Mouse (Mus musculus): ENCODE results near the gene Dph3.
"Not testable (repeated sequence)": the region's sequence is repeated elsewhere in the genome, so short reads cannot be mapped to it uniquely, and the experiment has no call there.

The Dph3 gene

GRCm38 (mm10) chr14:32085486-32086201 is at the start of gene Dph3:
TSS of gene Dph3 (minus strand) at chr14:32085729.
- peak; percentile 99 to 100 for DNase-seq

- no peak for DNase-seq
These were observed 48.8 kb upstream of the Dph3 start for GRCm38 (mm10) chr14:32134293-32134692.

- no peak for DNase-seq
These were observed 46.3 kb upstream of the Dph3 start for GRCm38 (mm10) chr14:32131836-32132235.

- DNase-seq: no peak
These were observed 42.9 kb upstream of the Dph3 start for GRCm38 (mm10) chr14:32128409-32128808.

- DNase-seq: not testable (repeated sequence)
These were observed 39.7 kb upstream of the Dph3 start for GRCm38 (mm10) chr14:32125256-32125655.

GRCm38 (mm10) chr14:32124261-32124660 is 38.7 kb upstream of the Dph3 start:
- no peak for DNase-seq

GRCm38 (mm10) chr14:32121920-32122315 is 36.4 kb upstream of the Dph3 start:
- peak; percentile 36 to 47 for DNase-seq

GRCm38 (mm10) chr14:32120940-32121919 is 35.7 kb upstream of the Dph3 start:
- DNase-seq: no peak

- not testable (repeated sequence) for DNase-seq
These were observed 26.6 kb upstream of the Dph3 start for GRCm38 (mm10) chr14:32112124-32112523.

GRCm38 (mm10) chr14:32106911-32107310 is 21.4 kb upstream of the Dph3 start:
- no peak for DNase-seq

- DNase-seq: peak in 1 of 2 experiments; percentile 17
These were observed 20.1 kb upstream of the Dph3 start for GRCm38 (mm10) chr14:32105663-32106062.

GRCm38 (mm10) chr14:32103556-32103955 is 18.0 kb upstream of the Dph3 start:
- no peak for DNase-seq

GRCm38 (mm10) chr14:32098951-32099350 is 13.4 kb upstream of the Dph3 start:
- no peak for DNase-seq

- no peak for DNase-seq
These were observed 12.2 kb upstream of the Dph3 start for GRCm38 (mm10) chr14:32097691-32098090.

- no peak for DNase-seq
These were observed 11.2 kb upstream of the Dph3 start for GRCm38 (mm10) chr14:32096740-32097139.

- DNase-seq: no peak
These were observed 10.1 kb upstream of the Dph3 start for GRCm38 (mm10) chr14:32095646-32096045.

- DNase-seq: no peak
These were observed 8.1 kb upstream of the Dph3 start for GRCm38 (mm10) chr14:32093500-32094117.

- DNase-seq: no peak
These were observed 7.5 kb upstream of the Dph3 start for GRCm38 (mm10) chr14:32093018-32093417.

- no peak for DNase-seq
These were observed 6.2 kb upstream of the Dph3 start for GRCm38 (mm10) chr14:32091704-32092103.

GRCm38 (mm10) chr14:32091124-32091523 is 5.6 kb upstream of the Dph3 start:
- peak; percentile 22 to 54 for DNase-seq

- DNase-seq: not testable (repeated sequence)
These were observed 2.2 kb upstream of the Dph3 start for GRCm38 (mm10) chr14:32087584-32088248.

GRCm38 (mm10) chr14:32086226-32086625 is 697 bp upstream of the Dph3 start:
- DNase-seq: no peak
